Mouse (Mus musculus): ENCODE results near the gene Olfr487. TPM values are rescaled to one million over a fixed set of nuclear protein-coding genes. Genes with fewer than 3 reads are reported as not detected.
A peak's percentile ranks its signal among the peaks of the same experiment; 100 is the strongest.
"Not testable (repeated sequence)": the region's sequence is repeated elsewhere in the genome, so short reads cannot be mapped to it uniquely, and the experiment has no call there.

The Olfr487 gene
- not detected in 2 replicates for total RNA-seq (2012; rRNA removed)

DNA sequence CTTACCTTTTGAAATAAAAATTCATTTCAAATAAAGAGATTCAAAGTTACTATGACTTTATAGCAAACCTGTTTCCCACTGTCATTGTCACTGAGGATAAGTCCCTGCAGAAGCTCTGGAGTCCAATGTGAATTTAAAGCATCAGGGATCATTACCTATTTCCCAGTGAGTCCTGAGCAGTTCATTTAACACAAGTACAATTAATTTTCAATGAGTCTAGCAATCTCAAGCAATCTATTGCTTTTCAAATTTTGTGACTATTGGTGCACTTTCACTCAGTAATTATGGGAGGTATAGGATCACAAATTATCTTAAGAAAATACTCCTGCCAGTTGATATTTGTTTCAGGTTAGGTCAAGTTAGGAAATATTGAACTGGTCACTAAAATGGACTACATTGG is at the start of gene Olfr487:
Olfr487 (minus strand) TSS at position 101 of the 400 bp plus-strand sequence.
- H3K4me3 ChIP-seq (ENCODE audit: insufficient read depth in 1 of 2, low read depth in 1 of 2, low read length in 2 of 2, poor library complexity in 1 of 2, severe bottlenecking in 1 of 2); DNase-seq (ENCODE audit: low read depth, low spot score); H3K27ac ChIP-seq (ENCODE audit: insufficient read depth, low read depth, low read length, poor library complexity, severe bottlenecking); H3K36me3 ChIP-seq (ENCODE audit: control insufficient read depth, insufficient read depth, low read length, poor library complexity, severe bottlenecking); H3K4me1 ChIP-seq (ENCODE audit: control insufficient read depth in 2 of 2, insufficient read depth in 2 of 2, low read length in 2 of 2, poor library complexity in 1 of 2); in situ Hi-C loops (cut with MboI; ENCODE audit: low sequenced_read_pairs in 2 of 2, unreplicated experiment in 2 of 2); H3K9ac ChIP-seq (ENCODE audit: insufficient read depth, low read depth, low read length, poor library complexity, severe bottlenecking); H3K9me3 ChIP-seq (ENCODE audit: control insufficient read depth, insufficient read depth, low read depth, low read length): not testable (repeated sequence)

DNA sequence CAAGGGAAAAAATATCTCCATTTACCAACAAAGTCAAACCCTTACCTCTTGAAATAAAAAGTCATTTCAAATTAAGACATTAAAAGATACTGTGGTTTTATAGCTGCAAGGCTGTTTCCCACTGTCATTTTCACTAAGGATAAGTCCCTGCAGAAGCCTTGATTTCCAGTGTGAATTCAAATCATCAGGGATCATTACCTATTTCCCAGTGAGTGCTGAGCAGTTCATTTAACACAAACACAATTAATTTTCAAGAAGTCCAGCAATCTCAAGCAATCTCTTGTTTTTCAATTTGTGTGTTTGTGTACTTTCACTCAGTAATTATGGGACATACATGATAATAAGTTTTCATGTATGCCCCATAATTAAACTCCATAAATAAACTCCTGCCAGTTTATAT is 43.8 kb upstream of the Olfr487 start, which contains the start of gene Olfr488:
Olfr488 (minus strand) TSS at position 101 of the 400 bp plus-strand sequence.
- DNase-seq (ENCODE audit: low read depth, low spot score), result no peak
- no peaks in the 10 kb centered on the region for H3K4me1 ChIP-seq (ENCODE audit: control insufficient read depth in 2 of 2, insufficient read depth in 2 of 2, low read length in 2 of 2, poor library complexity in 1 of 2)
- no peak within 1 kb of the TSS for H3K4me3 ChIP-seq (ENCODE audit: insufficient read depth in 1 of 2, low read depth in 1 of 2, low read length in 2 of 2, poor library complexity in 1 of 2, severe bottlenecking in 1 of 2)
- no peaks in the 10 kb centered on the region for H3K36me3 ChIP-seq (ENCODE audit: control insufficient read depth, insufficient read depth, low read length, poor library complexity, severe bottlenecking)
- H3K27ac ChIP-seq (ENCODE audit: insufficient read depth, low read depth, low read length, poor library complexity, severe bottlenecking), result no peak within 1 kb of the TSS
- TF ChIP-seq MAFK (IDR thresholded peaks at IDR 0.05; ENCODE audit: insufficient read depth, low read depth, low read length), result no peak
- TF ChIP-seq HCFC1 (IDR thresholded peaks at IDR 0.05; ENCODE audit: borderline replicate concordance, insufficient read depth, low read length), result no peak
- TF ChIP-seq ZNF384 (IDR thresholded peaks at IDR 0.05; ENCODE audit: low read depth, low read length), result no peak
- no peak for TF ChIP-seq ZC3H11A (IDR thresholded peaks at IDR 0.05; ENCODE audit: borderline replicate concordance, low read depth, low read length)
- TF ChIP-seq CHD2 (IDR thresholded peaks at IDR 0.05; ENCODE audit: low read depth, low read length), result no peak
- no peaks in the 10 kb centered on the region for H3K9me3 ChIP-seq (ENCODE audit: control insufficient read depth, insufficient read depth, low read depth, low read length)
- no peak within 1 kb of the TSS for H3K9ac ChIP-seq (ENCODE audit: insufficient read depth, low read depth, low read length, poor library complexity, severe bottlenecking)
- in situ Hi-C loops (cut with MboI; ENCODE audit: low sequenced_read_pairs in 2 of 2, unreplicated experiment in 2 of 2), result no loop called here

DNA sequence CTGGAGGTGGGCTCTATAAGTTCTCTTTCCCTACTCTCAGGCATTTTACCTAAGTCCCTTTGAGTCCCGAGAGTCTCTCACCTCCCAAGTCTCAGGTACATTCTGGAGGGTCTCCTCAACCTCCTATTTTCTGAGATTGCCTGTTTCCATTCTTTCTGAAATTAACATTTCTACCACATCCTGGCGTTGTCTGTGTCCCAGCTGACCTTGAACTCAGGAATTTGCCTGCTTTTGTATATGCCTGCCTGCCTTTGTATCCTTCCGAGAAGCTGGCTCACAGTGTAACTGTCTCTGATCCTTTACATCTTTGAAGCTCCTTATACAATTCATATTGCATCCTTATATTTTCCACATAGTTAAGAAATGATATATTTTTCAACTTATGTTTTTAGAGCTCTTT is 19.1 kb upstream of the Olfr487 start:
- Histone ChIP-seq H3K36me3 (ENCODE audit: control insufficient read depth, insufficient read depth, low read length, poor library complexity, severe bottlenecking) (no peaks in the 10 kb centered on the region), H3K4me1 (ENCODE audit: control insufficient read depth in 2 of 2, insufficient read depth in 2 of 2, low read length in 2 of 2, poor library complexity in 1 of 2) (no peaks in the 10 kb centered on the region), H3K9ac (ENCODE audit: insufficient read depth, low read depth, low read length, poor library complexity, severe bottlenecking) (no peak overlapping the region), H3K4me3 (ENCODE audit: insufficient read depth in 1 of 2, low read depth in 1 of 2, low read length in 2 of 2, poor library complexity in 1 of 2, severe bottlenecking in 1 of 2) (no peak overlapping the region), H3K27ac (ENCODE audit: insufficient read depth, low read depth, low read length, poor library complexity, severe bottlenecking) (no peak overlapping the region), H3K9me3 (ENCODE audit: control insufficient read depth, insufficient read depth, low read depth, low read length) (no peaks in the 10 kb centered on the region)
- TF ChIP-seq ZNF384 (IDR thresholded peaks at IDR 0.05; ENCODE audit: low read depth, low read length) (no peak), MAFK (IDR thresholded peaks at IDR 0.05; ENCODE audit: insufficient read depth, low read depth, low read length) (no peak), HCFC1 (IDR thresholded peaks at IDR 0.05; ENCODE audit: borderline replicate concordance, insufficient read depth, low read length) (no peak), ZC3H11A (IDR thresholded peaks at IDR 0.05; ENCODE audit: borderline replicate concordance, low read depth, low read length) (no peak), CHD2 (IDR thresholded peaks at IDR 0.05; ENCODE audit: low read depth, low read length) (no peak)
- in situ Hi-C loops (cut with MboI; ENCODE audit: low sequenced_read_pairs in 2 of 2, unreplicated experiment in 2 of 2), result no loop called here
- DNase-seq (ENCODE audit: low read depth, low spot score), result peak; percentile 6

DNA sequence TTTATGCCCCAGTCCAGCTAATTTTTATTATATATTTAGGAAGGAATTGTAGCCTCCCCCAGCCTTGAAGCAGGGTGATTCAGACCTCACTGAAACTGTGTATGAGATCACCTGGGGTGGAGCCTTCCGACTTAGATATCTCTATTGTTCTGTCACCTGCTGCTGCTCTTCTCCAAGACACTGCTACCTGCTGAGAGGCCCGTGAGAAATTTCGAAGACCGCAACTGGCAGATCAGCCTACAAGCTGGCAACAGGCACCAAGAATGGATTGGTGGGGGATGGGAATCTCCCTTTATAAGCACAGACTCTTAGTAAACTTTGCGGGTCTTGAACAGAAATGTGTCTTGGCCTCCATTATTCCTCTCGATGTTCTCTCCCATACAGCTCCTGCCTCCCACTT is 17.5 kb downstream of the Olfr487 start:
- Histone ChIP-seq H3K4me3 (ENCODE audit: insufficient read depth in 1 of 2, low read depth in 1 of 2, low read length in 2 of 2, poor library complexity in 1 of 2, severe bottlenecking in 1 of 2) (no peak overlapping the region), H3K4me1 (ENCODE audit: control insufficient read depth in 2 of 2, insufficient read depth in 2 of 2, low read length in 2 of 2, poor library complexity in 1 of 2) (peaks cover 0 to 4% of the 10 kb centered on the region in 2 experiments; a peak in 1 of 4 replicates), H3K9ac (ENCODE audit: insufficient read depth, low read depth, low read length, poor library complexity, severe bottlenecking) (no peak overlapping the region), H3K27ac (ENCODE audit: insufficient read depth, low read depth, low read length, poor library complexity, severe bottlenecking) (peak overlapping the region; percentile 72), H3K9me3 (ENCODE audit: control insufficient read depth, insufficient read depth, low read depth, low read length) (no peaks in the 10 kb centered on the region; the same call in 1 of the 2 replicates), H3K36me3 (ENCODE audit: control insufficient read depth, insufficient read depth, low read length, poor library complexity, severe bottlenecking) (no peaks in the 10 kb centered on the region)
- no peak for TF ChIP-seq ZC3H11A (IDR thresholded peaks at IDR 0.05; ENCODE audit: borderline replicate concordance, low read depth, low read length)
- TF ChIP-seq ZNF384 (IDR thresholded peaks at IDR 0.05; ENCODE audit: low read depth, low read length), result no peak
- no peak for TF ChIP-seq HCFC1 (IDR thresholded peaks at IDR 0.05; ENCODE audit: borderline replicate concordance, insufficient read depth, low read length)
- in situ Hi-C loops (cut with MboI; ENCODE audit: low sequenced_read_pairs in 2 of 2, unreplicated experiment in 2 of 2), result no loop called here
- DNase-seq (ENCODE audit: low read depth, low spot score), result peak; percentile 69

DNA sequence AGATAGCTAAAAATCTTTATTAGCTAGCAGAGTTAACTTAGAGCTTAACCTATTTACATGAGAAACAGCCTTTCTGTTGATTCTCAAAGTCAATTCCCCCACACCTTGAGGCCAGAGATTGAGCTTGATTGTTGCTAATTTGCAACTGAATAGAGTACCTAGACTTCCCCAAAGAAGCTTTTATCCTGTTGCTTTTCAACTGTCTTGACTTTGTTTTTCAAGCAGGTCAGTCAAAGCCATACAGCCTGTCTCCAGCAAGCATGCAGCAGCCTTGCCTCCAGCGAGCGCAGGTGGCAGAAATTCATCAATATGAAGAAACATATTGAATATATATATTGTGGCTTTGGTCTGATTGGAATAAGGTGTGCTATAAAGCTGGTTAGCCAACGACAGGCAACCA is 18.1 kb downstream of the Olfr487 start:
- H3K36me3 ChIP-seq (ENCODE audit: control insufficient read depth, insufficient read depth, low read length, poor library complexity, severe bottlenecking); H3K4me3 ChIP-seq (ENCODE audit: insufficient read depth in 1 of 2, low read depth in 1 of 2, low read length in 2 of 2, poor library complexity in 1 of 2, severe bottlenecking in 1 of 2); H3K4me1 ChIP-seq (ENCODE audit: control insufficient read depth in 2 of 2, insufficient read depth in 2 of 2, low read length in 2 of 2, poor library complexity in 1 of 2); in situ Hi-C loops (cut with MboI; ENCODE audit: low sequenced_read_pairs in 2 of 2, unreplicated experiment in 2 of 2); H3K9me3 ChIP-seq (ENCODE audit: control insufficient read depth, insufficient read depth, low read depth, low read length); H3K9ac ChIP-seq (ENCODE audit: insufficient read depth, low read depth, low read length, poor library complexity, severe bottlenecking): not testable (repeated sequence)
- DNase-seq (ENCODE audit: low read depth, low spot score), result peak; percentile 54
- 0 out of 2 replicates have a peak, but pooled peaks have one; percentile 26 for TF ChIP-seq CHD2 (IDR thresholded peaks at IDR 0.05; ENCODE audit: low read depth, low read length)
- peak overlapping the region; percentile 78; the same call in 1 of the 2 replicates for H3K27ac ChIP-seq (ENCODE audit: insufficient read depth, low read depth, low read length, poor library complexity, severe bottlenecking)

All from ES-E14 (cell line).